Mouse (Mus musculus) right cerebral cortex, postnatal 10 days (tissue): ENCODE data around the gene Sec14l2.

Experiments
- DNase-seq, 2 experiments: peaks; one replicate each; pipeline ENCODE4 v3.0.0; 2021; ENCODE audit warnings: low spot score in 2 of 2

Gene Sec14l2

GRCm38 (mm10) chr11:4122742-4123579 is at the start of gene Sec14l2:
TSS of gene Sec14l2 (minus strand) at chr11:4123415.
- DNase-seq = no peak

- DNase-seq = no peak
Measured at GRCm38 (mm10) chr11:4166467-4167090, 43.4 kb upstream of the Sec14l2 start.

- no peak for DNase-seq
Measured at GRCm38 (mm10) chr11:4164701-4165100, 41.5 kb upstream of the Sec14l2 start.

GRCm38 (mm10) chr11:4160758-4161480 is 37.7 kb upstream of the Sec14l2 start:
- no peak for DNase-seq

GRCm38 (mm10) chr11:4159808-4160708 is 36.8 kb upstream of the Sec14l2 start, which contains the start of the genes Ccdc157 and Sf3a1:
TSS of gene Ccdc157 (minus strand) at chr11:4160293.
TSS of gene Sf3a1 (plus strand) at chr11:4160350.
- peak; percentile 96 to 97 for DNase-seq

- no peak for DNase-seq
Measured at GRCm38 (mm10) chr11:4158676-4159075, 35.5 kb upstream of the Sec14l2 start.

- DNase-seq = no peak
Measured at GRCm38 (mm10) chr11:4155641-4156040, 32.4 kb upstream of the Sec14l2 start.

GRCm38 (mm10) chr11:4153694-4154093 is 30.5 kb upstream of the Sec14l2 start:
- DNase-seq = no peak

- no peak for DNase-seq
Measured at GRCm38 (mm10) chr11:4149886-4150285, 26.7 kb upstream of the Sec14l2 start.

- no peak for DNase-seq
Measured at GRCm38 (mm10) chr11:4148536-4149156, 25.4 kb upstream of the Sec14l2 start.

- DNase-seq = no peak
Measured at GRCm38 (mm10) chr11:4148120-4148519, 24.9 kb upstream of the Sec14l2 start.

GRCm38 (mm10) chr11:4147098-4147497 is 23.9 kb upstream of the Sec14l2 start:
- DNase-seq = no peak

- DNase-seq = no peak
Measured at GRCm38 (mm10) chr11:4146381-4146780, 23.2 kb upstream of the Sec14l2 start.

- peak; percentile 65 to 72 for DNase-seq
Measured at GRCm38 (mm10) chr11:4143281-4144062, 20.3 kb upstream of the Sec14l2 start.

GRCm38 (mm10) chr11:4142352-4142751 is 19.1 kb upstream of the Sec14l2 start:
- no peak for DNase-seq

GRCm38 (mm10) chr11:4141505-4141904 is 18.3 kb upstream of the Sec14l2 start:
- DNase-seq = no peak

GRCm38 (mm10) chr11:4138964-4139363 is 15.7 kb upstream of the Sec14l2 start:
- DNase-seq = no peak

- DNase-seq = peak; percentile 90 to 94
Measured at GRCm38 (mm10) chr11:4134986-4135935, 12.0 kb upstream of the Sec14l2 start, which contains the start of gene Rnf215. TSS of gene Rnf215 (plus strand) at chr11:4135202.

GRCm38 (mm10) chr11:4134400-4134799 is 11.2 kb upstream of the Sec14l2 start:
- DNase-seq = no peak
